Mouse (Mus musculus) small intestine, adult 2 months (tissue): ENCODE measurements around the gene Apoc4.

Experiments used
- CTCF ChIP-seq: fragments of 200-500 bp; IDR thresholded peaks from 2 replicates; pipeline ENCODE4 v1.5.1; 2012; ENCODE audit warnings: low read depth, mild to moderate bottlenecking, control low read depth, inconsistent platforms, low read length, moderate library complexity, mixed read lengths; ENCODE audit not compliant: insufficient replicate concordance, insufficient read length; ENCODE audit errors: extremely low read depth
- POLR2A ChIP-seq: fragments of 200-500 bp; IDR thresholded peaks from 2 replicates; pipeline ENCODE4 v1.6.1; 2012; ENCODE audit warnings: low read depth, mild to moderate bottlenecking, control low read depth, inconsistent platforms, low read length, moderate library complexity

- TF ChIP-seq POLR2A = no peak
- no peak for TF ChIP-seq CTCF
Measured at GRCm38 (mm10) chr7:19702859-19703555, 21.7 kb upstream of the Apoc4 start.
